Mouse (Mus musculus) heart, adult 8-10 months (tissue): ENCODE results near the gene Golga2. TPM values are rescaled to one million over a fixed set of nuclear protein-coding genes. Genes with fewer than 3 reads are reported as not detected.
A peak's percentile ranks its signal among the peaks of the same experiment; 100 is the strongest.

ENCODE experiments used
- DNase-seq: peaks from one replicate; pipeline ENCODE4 v3.0.0; 2022; ENCODE audit warnings: low spot score
- microRNA-seq: library from miRNA; unstranded; fragments of <30 nt; microRNA quantifications from one replicate; pipeline ENCODE4 v1.2.0, GENCODE M21; 2022
- total RNA-seq, 4 experiments: library from RNA; stranded (reverse); gene quantifications; 2 replicates each; pipeline ENCODE4 v1.2.4; 2022

Gene Golga2
- total RNA-seq, 4 experiments from 2014 or later: 75.1 to 88.9 (median 80.2) TPM

GRCm38 (mm10) chr2:32342539-32343350 is 55.6 kb downstream of the Golga2 start:
- DNase-seq: peak; percentile 62

- DNase-seq: no peak
These were observed 56.1 kb downstream of the Golga2 start for GRCm38 (mm10) chr2:32343351-32343671.

GRCm38 (mm10) chr2:32344056-32344455 is 56.9 kb downstream of the Golga2 start:
- no peak for DNase-seq

- DNase-seq: no peak
These were observed 57.6 kb downstream of the Golga2 start for GRCm38 (mm10) chr2:32344598-32345321.

GRCm38 (mm10) chr2:32347019-32347418 is 59.8 kb downstream of the Golga2 start:
- DNase-seq: no peak

GRCm38 (mm10) chr2:32348311-32348710 is 61.1 kb downstream of the Golga2 start:
- DNase-seq: no peak

- DNase-seq: no peak
These were observed 62.6 kb downstream of the Golga2 start for GRCm38 (mm10) chr2:32349625-32350255.

- no peak for DNase-seq
These were observed 63.4 kb downstream of the Golga2 start for GRCm38 (mm10) chr2:32350471-32351051.

- DNase-seq: no peak
These were observed 64.3 kb downstream of the Golga2 start for GRCm38 (mm10) chr2:32351471-32351961.

GRCm38 (mm10) chr2:32352151-32353006 is 65.2 kb downstream of the Golga2 start, which contains the start of gene Ciz1:
Gene Ciz1, plus strand, starts transcription at chr2:32352327.
- no peak for DNase-seq

GRCm38 (mm10) chr2:32353007-32353542 is 65.9 kb downstream of the Golga2 start, which contains the start of gene Dnm1:
Gene Dnm1, minus strand, starts transcription at chr2:32353338.
- DNase-seq: peak; percentile 85

- DNase-seq: no peak
These were observed 66.7 kb downstream of the Golga2 start for GRCm38 (mm10) chr2:32353836-32354235.

- no peak for DNase-seq
These were observed 67.2 kb downstream of the Golga2 start for GRCm38 (mm10) chr2:32354336-32354895.

GRCm38 (mm10) chr2:32356216-32356615 is 69.0 kb downstream of the Golga2 start:
- DNase-seq: no peak

Small RNAs within 50 kb of the gene (microRNA-seq; reads per million reads assigned to microRNA genes)
- not detected for gene Gm23363
- 11.5 reads per million, percentile 28 among the genes with 10 or more reads in this experiment for gene Mir199b

Other genes starting within 250 kb of the Golga2 start
- gene Fam78a, start 202.5 kb upstream of the Golga2 start, total RNA-seq: 10 to 100 TPM; 12.7 to 26.1 (median 16.3) TPM
- 10 to 100 TPM; 34.7 to 48.9 (median 42.6) TPM for gene Plpp7, start 191.9 kb upstream of the Golga2 start, total RNA-seq
- gene Prrc2b, start 136.3 kb upstream of the Golga2 start, total RNA-seq: 10 to 100 TPM; 83.5 to 94.1 (median 89.2) TPM
- gene Pomt1, start 50.8 kb upstream of the Golga2 start, total RNA-seq: 10 to 100 TPM; 12.5 to 15.0 (median 14.0) TPM
- 10 to 100 TPM; 22.9 to 24.5 (median 23.3) TPM for gene Uck1, start 27.2 kb upstream of the Golga2 start, total RNA-seq
- 100 to 1,000 TPM; 221 to 257 (median 231) TPM for gene Swi5, start 691 bp downstream of the Golga2 start, total RNA-seq
- 10 to 100 TPM; 25.8 to 34.9 (median 28.0) TPM for gene Ciz1, start 64.9 kb downstream of the Golga2 start, total RNA-seq
- gene Dnm1, start 66.0 kb downstream of the Golga2 start, total RNA-seq: 1 to 10 TPM; 3.5 to 7.5 (median 4.6) TPM
- 10 to 100 TPM; 43.8 to 49.1 (median 45.3) TPM for gene 1110008P14Rik, start 94.6 kb downstream of the Golga2 start, total RNA-seq
- 1 to 10 TPM; 3.7 to 7.2 (median 6.4) TPM for gene Lcn2, start 100.9 kb downstream of the Golga2 start, total RNA-seq
- gene Ptges2, start 108.5 kb downstream of the Golga2 start, total RNA-seq: 10 to 100 TPM; 58.8 to 71.3 (median 63.6) TPM
- gene Naif1, start 163.1 kb downstream of the Golga2 start, total RNA-seq: 1 to 10 TPM; 3.4 to 4.4 (median 3.5) TPM
- gene Slc25a25, start 164.1 kb downstream of the Golga2 start, total RNA-seq: 1 to 10 TPM; 6.4 to 7.8 (median 7.0) TPM
- gene Fam102a, start 247.9 kb downstream of the Golga2 start, total RNA-seq: 10 to 100 TPM in 1 of 4 experiments, 1 to 10 TPM in 3; 6.8 to 10.9 (median 8.6) TPM